Mouse (Mus musculus) gastrocnemius, adult 2 months (tissue): ENCODE results near the gene Agtpbp1. TPM values are rescaled to one million over a fixed set of nuclear protein-coding genes. Genes with fewer than 3 reads are reported as not detected.
"Not testable (repeated sequence)": the region's sequence is repeated elsewhere in the genome, so short reads cannot be mapped to it uniquely, and the experiment has no call there.

ENCODE experiments used
- DNase-seq: peaks from one replicate; pipeline ENCODE4 v3.0.0; 2022
- H3K27ac ChIP-seq: fragments of 200-600 bp; 2 replicates; pipeline ENCODE4 v1.8.1; 2022; ENCODE audit warnings: mild to moderate bottlenecking
- H3K4me3 ChIP-seq: fragments of 200-600 bp; 2 replicates; pipeline ENCODE4 v1.8.1; 2022; ENCODE audit warnings: mild to moderate bottlenecking, moderate library complexity
- CTCF ChIP-seq: fragments of 200-600 bp; IDR thresholded peaks from 2 replicates; pipeline ENCODE4 v1.8.1; 2022; ENCODE audit warnings: antibody characterized with exemption, mild to moderate bottlenecking, moderate library complexity
- intact Hi-C: fragments of 180-260 bp; cut with DNase I; formaldehyde crosslinking; loops from one replicate; pipeline ENCODE4 v1.15.1; 2025
- total RNA-seq, 2 experiments: library from RNA; stranded (reverse); gene quantifications; 2 replicates each; pipeline ENCODE4 v1.2.3; 2021

The Agtpbp1 gene
- total RNA-seq, 2 experiments from 2014 or later = 59.1 to 71.0 TPM

DNA sequence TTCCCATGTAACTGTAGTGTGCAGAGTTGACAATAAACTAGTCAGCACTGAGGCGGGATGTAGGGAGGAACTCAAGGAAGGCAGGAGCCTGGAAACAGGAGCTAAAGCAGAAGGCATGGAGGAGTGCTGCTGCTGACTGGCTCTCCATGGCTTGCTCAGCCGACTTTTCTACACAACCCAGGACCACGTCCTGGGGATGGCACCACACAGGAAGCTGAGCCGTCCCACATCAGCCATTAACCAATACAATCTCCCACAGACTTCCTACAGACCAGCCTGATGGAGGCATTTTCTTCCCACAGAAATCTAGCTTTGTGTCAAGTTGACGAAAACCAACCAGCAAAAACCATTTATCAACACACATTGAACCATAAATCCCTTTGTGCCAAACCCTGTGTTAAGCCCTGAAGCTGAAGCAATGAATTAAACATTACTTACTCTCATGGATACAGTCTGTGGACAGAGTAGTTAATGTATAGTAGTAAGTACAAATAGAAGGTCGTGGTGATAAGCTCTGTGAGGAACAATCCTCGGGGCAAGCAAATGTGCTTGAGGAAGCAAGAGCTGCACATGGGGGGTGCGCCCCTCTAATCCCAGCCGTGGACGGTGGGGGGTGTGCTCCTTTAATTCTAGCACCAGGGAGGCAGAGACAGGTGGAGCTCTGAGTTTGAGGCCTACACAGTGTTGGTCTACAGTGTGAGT is 20.3 kb upstream of the Agtpbp1 start:
- no peak for TF ChIP-seq CTCF
- DNase-seq = no peak
- intact Hi-C loops = no loop called here
- no peak overlapping the region for H3K4me3 ChIP-seq
- no peak overlapping the region for H3K27ac ChIP-seq

DNA sequence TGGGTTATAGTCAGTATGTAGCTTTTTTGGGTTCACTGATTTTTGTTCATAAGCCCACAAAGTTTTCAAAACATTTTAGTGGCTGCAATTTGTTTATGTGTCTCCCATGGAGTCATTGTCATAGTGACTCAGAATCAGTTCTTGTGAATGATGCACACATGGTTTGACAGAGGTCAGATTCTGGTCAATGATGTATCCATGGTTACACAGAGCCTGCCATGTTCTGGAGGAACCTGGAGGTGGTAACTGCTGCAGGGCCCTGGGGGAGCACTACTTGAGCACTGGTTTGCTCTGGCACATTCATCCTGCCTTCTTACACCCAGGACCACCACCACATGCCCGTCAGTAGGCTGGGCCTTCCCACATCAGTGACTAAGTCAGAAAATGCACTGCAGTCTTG is 19.5 kb upstream of the Agtpbp1 start:
- no peak for DNase-seq
- intact Hi-C loops = no loop called here
- Histone ChIP-seq H3K27ac (no peak overlapping the region), H3K4me3 (no peak overlapping the region)
- no peak for TF ChIP-seq CTCF

DNA sequence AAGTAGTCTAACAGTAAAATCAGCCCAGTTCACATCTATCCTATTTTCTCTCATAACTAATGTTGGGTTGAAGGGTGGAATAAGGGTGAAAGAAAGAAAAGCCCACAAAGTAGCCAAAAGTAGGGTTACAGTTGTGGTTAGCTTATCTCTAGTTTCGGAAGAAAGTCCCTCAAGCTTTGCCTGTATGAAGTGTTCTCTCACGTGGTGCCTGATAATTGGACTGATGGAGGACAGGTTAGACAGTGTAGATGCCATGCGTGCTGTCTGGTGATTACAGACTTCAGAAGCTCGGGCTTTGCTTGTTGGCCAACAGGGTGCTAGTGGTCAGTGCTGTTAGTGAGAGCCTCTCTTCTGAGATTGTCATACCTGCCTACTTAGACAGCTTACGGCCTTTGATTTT is 18.1 kb upstream of the Agtpbp1 start:
- no peak for DNase-seq
- TF ChIP-seq CTCF = no peak
- Histone ChIP-seq H3K4me3 (no peak overlapping the region), H3K27ac (no peak overlapping the region)
- intact Hi-C loops = no loop called here

- no peak for DNase-seq
- no peak overlapping the region for H3K27ac ChIP-seq
- no peak for TF ChIP-seq CTCF
- H3K4me3 ChIP-seq = no peak overlapping the region
- intact Hi-C loops = no loop called here
Measured at GRCm38 (mm10) chr13:59592630-59593029, 7.6 kb upstream of the Agtpbp1 start.

DNA sequence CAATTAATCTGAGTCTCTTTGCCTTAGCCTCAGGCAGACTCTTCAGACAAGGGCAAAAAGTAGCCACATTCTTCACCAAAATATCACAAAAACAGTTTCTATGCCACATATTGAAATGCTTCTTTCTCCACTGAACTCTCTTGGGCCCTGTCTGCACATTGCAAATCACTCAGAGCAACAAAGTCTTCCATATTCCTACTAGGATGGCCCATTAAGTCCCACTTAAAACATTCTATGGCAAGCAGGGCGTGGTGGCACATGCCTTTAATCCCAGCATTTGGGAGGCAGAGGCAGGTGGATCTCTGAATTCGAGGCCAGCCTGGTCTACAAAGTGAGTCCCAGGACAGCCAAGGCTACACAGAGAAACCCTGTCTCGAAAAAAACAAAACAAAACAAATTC is 7.0 kb upstream of the Agtpbp1 start:
- DNase-seq, H3K27ac ChIP-seq, H3K4me3 ChIP-seq, intact Hi-C loops: not testable (repeated sequence)

GRCm38 (mm10) chr13:59590691-59591090 is 5.7 kb upstream of the Agtpbp1 start:
- Histone ChIP-seq H3K4me3 (no peak overlapping the region), H3K27ac (no peak overlapping the region)
- intact Hi-C loops = no loop called here
- no peak for TF ChIP-seq CTCF
- DNase-seq = no peak

GRCm38 (mm10) chr13:59589672-59590071 is 4.6 kb upstream of the Agtpbp1 start:
- intact Hi-C loops = loop anchor here (5.0 kb wide), 2 partner anchors 138 to 178 kb away; partner anchors contain the start of gene Isca1
- DNase-seq = no peak
- no peak for TF ChIP-seq CTCF
- Histone ChIP-seq H3K4me3 (no peak overlapping the region), H3K27ac (no peak overlapping the region)

DNA sequence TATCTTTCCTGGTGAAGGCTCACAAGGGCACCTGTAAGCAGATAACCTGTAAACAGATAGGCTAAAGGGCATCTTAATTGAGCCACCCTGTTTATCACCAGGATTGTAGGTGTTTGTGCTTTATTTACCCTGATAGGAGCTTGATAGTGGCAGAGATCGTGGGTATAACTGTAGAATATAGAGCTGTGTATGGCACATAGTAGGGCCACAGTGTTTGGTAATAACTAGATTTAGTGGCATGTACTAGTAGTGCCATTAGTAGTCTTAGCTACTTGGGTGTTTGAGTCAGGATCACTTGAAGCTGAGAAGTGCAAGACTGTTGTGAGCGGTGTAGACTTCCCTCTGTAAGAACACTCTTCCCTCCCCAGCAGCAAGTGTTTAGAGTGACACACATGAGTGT is 2.2 kb upstream of the Agtpbp1 start:
- TF ChIP-seq CTCF = no peak
- Histone ChIP-seq H3K27ac (no peak overlapping the region), H3K4me3 (no peak overlapping the region)
- intact Hi-C loops = loop anchor here (5.0 kb wide), 2 partner anchors 140 to 180 kb away; partner anchors contain the start of gene Isca1
- DNase-seq = no peak

DNA sequence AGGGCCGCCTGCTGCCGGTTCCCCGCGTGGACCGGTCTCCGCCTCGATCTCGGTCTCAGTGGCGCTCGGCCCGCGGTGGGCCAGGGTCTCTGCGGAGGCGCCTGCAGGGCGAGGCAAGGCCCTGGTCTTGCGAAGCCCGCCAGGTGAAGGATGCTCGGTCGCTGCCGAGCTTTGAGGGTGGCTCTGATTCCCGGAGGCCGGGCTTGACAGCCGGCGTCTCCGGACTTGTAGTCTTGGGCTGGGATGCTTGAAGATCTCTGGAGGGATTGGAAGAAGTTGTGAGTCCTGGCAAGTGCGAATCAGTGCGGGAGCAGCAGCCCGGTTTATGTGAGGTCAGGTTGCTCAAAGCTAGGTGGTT is 600 bp upstream of the Agtpbp1 start:
- DNase-seq = no peak

GRCm38 (mm10) chr13:59584481-59584880 is 546 bp downstream of the Agtpbp1 start:
- peak; percentile 39 for TF ChIP-seq CTCF
- peak overlapping the region; percentile 92 for H3K27ac ChIP-seq
- peak overlapping the region; percentile 91 for H3K4me3 ChIP-seq
- DNase-seq = peak; percentile 49
- intact Hi-C loops = loop anchor here (2.0 to 5.0 kb wide), 2 partner anchors 28 to 67 kb away; no protein-coding TSS in a partner anchor

More for the DNA sequence above, 600 bp upstream of the Agtpbp1 start:
- Histone ChIP-seq H3K4me3 (peak overlapping the region; percentile 91), H3K27ac (peak overlapping the region; percentile 89)
- TF ChIP-seq CTCF = no peak
- intact Hi-C loops = loop anchor here (2.0 to 5.0 kb wide), 3 partner anchors 29 to 182 kb away; partner anchors contain the start of gene Isca1

DNA sequence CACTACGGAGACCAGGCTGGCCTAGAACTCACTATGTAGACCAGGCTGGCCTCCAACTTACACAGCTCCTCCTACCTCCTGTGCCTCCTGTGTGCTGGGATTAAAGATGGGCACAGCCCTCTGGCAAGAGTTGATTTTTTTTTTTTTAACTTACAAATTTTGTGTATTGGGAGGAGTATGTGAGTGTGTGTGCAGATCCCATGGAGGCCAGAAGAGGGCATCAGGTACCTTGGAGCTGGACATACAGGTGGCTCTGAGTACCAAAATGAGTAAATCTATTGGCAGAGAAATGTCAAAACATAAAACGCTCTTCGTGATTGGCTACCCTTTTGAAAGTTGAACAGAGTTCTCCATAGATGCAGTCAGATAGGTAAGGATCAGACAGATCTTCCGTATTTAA is 4.1 kb downstream of the Agtpbp1 start:
- TF ChIP-seq CTCF = 0 out of 2 replicates have a peak, but pooled peaks have one; percentile 7
- no peak for DNase-seq
- Histone ChIP-seq H3K4me3 (no peak overlapping the region), H3K27ac (no peak overlapping the region)
- intact Hi-C loops = loop anchor here (5.0 kb wide), 1 partner anchor 64 kb away; no protein-coding TSS in a partner anchor

GRCm38 (mm10) chr13:59572549-59572948 is 12.5 kb downstream of the Agtpbp1 start:
- TF ChIP-seq CTCF = no peak
- intact Hi-C loops = no loop called here
- Histone ChIP-seq H3K4me3 (no peak overlapping the region), H3K27ac (no peak overlapping the region; the same call in 1 of the 2 replicates)
- peak; percentile 25 for DNase-seq

DNA sequence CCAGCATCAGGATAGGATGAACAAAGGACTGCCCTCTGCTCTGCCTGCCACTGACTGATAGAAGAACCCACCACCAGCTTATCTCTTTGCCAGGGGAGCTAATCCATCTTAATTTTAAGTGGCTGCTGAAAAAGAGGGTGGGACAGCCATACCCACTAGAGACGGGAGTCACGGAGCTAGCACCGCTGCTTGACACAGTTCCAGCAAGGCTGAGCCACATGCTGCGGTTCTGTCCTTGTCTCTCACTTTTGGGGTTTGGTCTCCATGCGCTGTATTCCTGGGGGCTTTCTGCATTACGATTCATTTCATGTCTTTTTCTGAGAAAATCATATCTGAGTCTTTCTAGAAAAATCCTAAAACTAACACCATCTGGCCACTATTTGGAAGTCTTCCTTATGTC is 13.9 kb downstream of the Agtpbp1 start:
- intact Hi-C loops = no loop called here
- Histone ChIP-seq H3K4me3 (no peak overlapping the region), H3K27ac (no peak overlapping the region)
- no peak for DNase-seq
- no peak for TF ChIP-seq CTCF

DNA sequence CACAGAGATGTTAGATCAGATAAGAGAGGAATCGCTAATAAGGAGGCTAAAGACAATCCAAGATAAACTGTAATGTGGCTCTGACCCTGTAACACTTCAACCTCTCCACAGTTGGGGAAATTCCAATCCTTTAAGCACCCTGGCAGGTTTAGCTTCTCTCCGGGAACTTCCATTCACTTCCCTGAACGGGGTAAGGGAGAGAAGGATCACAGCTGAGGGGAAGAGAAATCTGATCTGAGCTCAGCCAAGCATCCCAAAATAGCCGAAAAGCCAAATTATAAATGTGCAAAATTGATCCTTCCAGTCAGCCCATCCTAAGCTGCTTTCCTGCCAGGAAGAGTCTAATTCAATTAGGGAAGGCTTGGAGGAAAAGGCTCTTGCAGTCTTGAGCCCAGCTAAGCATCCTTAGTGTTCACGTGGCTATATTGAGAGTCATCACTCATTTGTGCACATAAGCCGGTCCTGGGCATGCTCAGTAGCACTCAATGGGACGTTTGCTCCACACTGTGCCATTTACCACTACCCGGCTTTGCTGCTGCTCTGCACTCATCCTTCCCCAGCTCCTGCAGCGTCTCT is 19.0 kb downstream of the Agtpbp1 start:
- DNase-seq = no peak
- Histone ChIP-seq H3K4me3 (no peak overlapping the region), H3K27ac (no peak overlapping the region)
- intact Hi-C loops = no loop called here
- no peak for TF ChIP-seq CTCF
